Mouse (Mus musculus) midbrain, embryonic 14.5 days (tissue): ENCODE measurements at regions not wholly inside any gene's neighbourhood (a gene's known extent, or its start where the extent isn't known, plus 50 kb on each side); places are given as distances from the start of the nearest gene placed in this dataset.

Experiments used
- ATAC-seq: fragments of 200-750 bp; cut with Nextera tagmentation; 2 replicates; pipeline ENCODE4 v1.8.0; 2017; ENCODE audit warnings: moderate number of reproducible peaks, moderate library complexity; ENCODE audit not compliant: low FRiP score, low TSS enrichment
- DNase-seq: peaks from one replicate; pipeline ENCODE4 v3.0.0-alpha.2; 2015
- H3K27ac ChIP-seq: fragments of 300-500 bp; sonication (generic); replicated peaks from 2 replicates; pipeline ENCODE4 v1.5.1; 2014; ENCODE audit warnings: mild to moderate bottlenecking, low read depth, low read length, moderate library complexity
- H3K27me3 ChIP-seq: fragments of 300-500 bp; sonication (generic); 2 replicates; pipeline ENCODE4 v1.6.1; 2014; ENCODE audit warnings: low read length, control low read depth, mixed read lengths; ENCODE audit not compliant: control insufficient read depth, insufficient read depth
- H3K36me3 ChIP-seq: fragments of 300-500 bp; sonication (generic); 2 replicates; pipeline ENCODE4 v1.6.1; 2014; ENCODE audit warnings: low read length, control low read depth; ENCODE audit not compliant: control insufficient read depth, insufficient read depth
- H3K4me1 ChIP-seq: fragments of 300-500 bp; sonication (generic); 2 replicates; pipeline ENCODE4 v1.6.1; 2014; ENCODE audit warnings: mild to moderate bottlenecking, antibody characterized with exemption, low read length, control low read depth; ENCODE audit not compliant: control insufficient read depth, insufficient read depth
- H3K4me2 ChIP-seq: fragments of 300-500 bp; sonication (generic); 2 replicates; pipeline ENCODE4 v1.6.1; 2014; ENCODE audit warnings: mild to moderate bottlenecking, low read length, moderate library complexity
- H3K4me3 ChIP-seq: fragments of 300-500 bp; sonication (generic); replicated peaks from 2 replicates; pipeline ENCODE4 v1.5.1; 2014; ENCODE audit warnings: low read depth, low read length
- H3K9ac ChIP-seq: fragments of 300-500 bp; sonication (generic); replicated peaks from 2 replicates; pipeline ENCODE4 v1.6.1; 2014; ENCODE audit warnings: mild to moderate bottlenecking, low read length, moderate library complexity
- H3K9me3 ChIP-seq: fragments of 300-500 bp; sonication (generic); 2 replicates; pipeline ENCODE4 v1.6.1; 2016; ENCODE audit warnings: low read length, control low read depth, mixed read lengths; ENCODE audit not compliant: control insufficient read depth
- WGBS: fragments of 180-500 bp; shearing (Covaris S2); extraction: QIAGEN DNeasy Blood & Tissue Kit; methylation state at CpG from one replicate; pipeline ENCODE4 v1.1.7; 2014; 5-methylcytosine and 5-hydroxymethylcytosine counted together

- Histone ChIP-seq H3K27me3 (peaks cover 8% of the 10 kb centered on the region), H3K27ac (no peak overlapping the region), H3K4me3 (no peak overlapping the region), H3K4me2 (no peak overlapping the region), H3K9ac (no peak overlapping the region), H3K4me1 (peaks cover 15% of the 10 kb centered on the region), H3K36me3 (no peaks in the 10 kb centered on the region), H3K9me3 (no peaks in the 10 kb centered on the region)
- ATAC-seq (no peak), DNase-seq (peak; percentile 55)
- WGBS = 64% methylated on average over 3 of the region's 3 CpGs
Measured at GRCm38 (mm10) chr2:72627915-72628314, 152.0 kb downstream of the Cdca7 start.

- no peak overlapping the region for H3K27ac ChIP-seq
- H3K9ac ChIP-seq = no peak overlapping the region
- peak; percentile 59 for DNase-seq
- ATAC-seq = no peak
- no peaks in the 10 kb centered on the region for H3K9me3 ChIP-seq
- peaks cover 15% of the 10 kb centered on the region for H3K4me1 ChIP-seq
- 0 out of 2 replicates have a peak overlapping the region, but pooled peaks have one; percentile 21 for H3K4me2 ChIP-seq
- 49% methylated on average over 16 of the region's 16 CpGs for WGBS
- H3K4me3 ChIP-seq = no peak overlapping the region
- peaks cover 7% of the 10 kb centered on the region; the same call in 1 of the 2 replicates for H3K27me3 ChIP-seq
- H3K36me3 ChIP-seq = no peaks in the 10 kb centered on the region
Measured at GRCm38 (mm10) chr2:72628626-72629470, 152.9 kb downstream of the Cdca7 start.

GRCm38 (mm10) chr2:72629691-72630461 lies 153.9 kb downstream of the Cdca7 start:
- H3K27me3 ChIP-seq = peaks cover 7% of the 10 kb centered on the region; the same call in 1 of the 2 replicates
- DNase-seq = no peak
- H3K27ac ChIP-seq = no peak overlapping the region
- no peak for ATAC-seq
- H3K36me3 ChIP-seq = no peaks in the 10 kb centered on the region
- WGBS = 70% methylated on average over 14 of the region's 14 CpGs
- no peaks in the 10 kb centered on the region for H3K9me3 ChIP-seq
- no peak overlapping the region for H3K4me3 ChIP-seq
- no peak overlapping the region for H3K4me2 ChIP-seq
- no peak overlapping the region for H3K9ac ChIP-seq
- H3K4me1 ChIP-seq = peaks cover 15% of the 10 kb centered on the region

- ATAC-seq (no peak; the same call in 1 of the 2 replicates), DNase-seq (peak; percentile 77)
- H3K4me3 ChIP-seq = no peak overlapping the region
- no peak overlapping the region for H3K4me2 ChIP-seq
- no peak overlapping the region; the same call in 1 of the 2 replicates for H3K27ac ChIP-seq
- H3K9ac ChIP-seq = no peak overlapping the region
- no peaks in the 10 kb centered on the region for H3K9me3 ChIP-seq
- peaks cover 14% of the 10 kb centered on the region for H3K4me1 ChIP-seq
- H3K36me3 ChIP-seq = no peaks in the 10 kb centered on the region
- WGBS = 35% methylated on average over 9 of the region's 9 CpGs
- H3K27me3 ChIP-seq = no peaks in the 10 kb centered on the region
Measured at GRCm38 (mm10) chr2:72637881-72638620, 162.1 kb downstream of the Cdca7 start.

- Histone ChIP-seq H3K27ac (no peak overlapping the region), H3K9ac (no peak overlapping the region), H3K36me3 (no peaks in the 10 kb centered on the region), H3K4me2 (no peak overlapping the region), H3K4me3 (no peak overlapping the region), H3K4me1 (peaks cover 14% of the 10 kb centered on the region), H3K9me3 (no peaks in the 10 kb centered on the region), H3K27me3 (no peaks in the 10 kb centered on the region)
- no peak for DNase-seq
- 52% methylated on average over 4 of the region's 4 CpGs for WGBS
- ATAC-seq = no peak
Measured at GRCm38 (mm10) chr2:72639022-72639421, 163.1 kb downstream of the Cdca7 start.

GRCm38 (mm10) chr2:72641228-72641627 lies 165.3 kb downstream of the Cdca7 start:
- H3K36me3 ChIP-seq = no peaks in the 10 kb centered on the region
- H3K4me1 ChIP-seq = peaks cover 14% of the 10 kb centered on the region
- H3K4me2 ChIP-seq = no peak overlapping the region
- H3K27ac ChIP-seq = no peak overlapping the region
- H3K9me3 ChIP-seq = no peaks in the 10 kb centered on the region
- no peak overlapping the region for H3K4me3 ChIP-seq
- ATAC-seq (no peak), DNase-seq (no peak)
- no peak overlapping the region for H3K9ac ChIP-seq
- no peaks in the 10 kb centered on the region for H3K27me3 ChIP-seq

- Histone ChIP-seq H3K27me3 (no peaks in the 10 kb centered on the region), H3K27ac (no peak overlapping the region), H3K9me3 (no peaks in the 10 kb centered on the region), H3K9ac (no peak overlapping the region), H3K4me3 (no peak overlapping the region), H3K4me1 (peaks cover under 1% of the 10 kb centered on the region; the same call in 1 of the 2 replicates), H3K36me3 (no peaks in the 10 kb centered on the region), H3K4me2 (no peak overlapping the region)
- DNase-seq (no peak), ATAC-seq (no peak)
- WGBS = 89% methylated on average over 10 of the region's 10 CpGs
Measured at GRCm38 (mm10) chr2:72644151-72644843, 168.3 kb downstream of the Cdca7 start.

GRCm38 (mm10) chr2:72647642-72648041 lies 171.7 kb downstream of the Cdca7 start:
- H3K27me3 ChIP-seq = no peaks in the 10 kb centered on the region
- DNase-seq (no peak), ATAC-seq (no peak)
- H3K9ac ChIP-seq = no peak overlapping the region
- 75% methylated on average over 5 of the region's 5 CpGs for WGBS
- H3K4me1 ChIP-seq = no peaks in the 10 kb centered on the region
- no peak overlapping the region for H3K4me2 ChIP-seq
- H3K27ac ChIP-seq = no peak overlapping the region
- no peaks in the 10 kb centered on the region for H3K36me3 ChIP-seq
- H3K9me3 ChIP-seq = no peaks in the 10 kb centered on the region
- no peak overlapping the region for H3K4me3 ChIP-seq
